Mouse (Mus musculus) forebrain, embryonic 16.5 days (tissue): ENCODE measurements at regions not wholly inside any gene's neighbourhood (a gene's known extent, or its start where the extent isn't known, plus 50 kb on each side); places are given as distances from the start of the nearest gene placed in this dataset. TPM values are rescaled to one million over a fixed set of nuclear protein-coding genes. Genes with fewer than 3 reads are reported as not detected.

Experiments used
- ATAC-seq: fragments of 200-750 bp; cut with Nextera tagmentation; 2 replicates; pipeline ENCODE4 v1.8.0; 2017; ENCODE audit warnings: mild to moderate bottlenecking, moderate library complexity
- H3K27ac ChIP-seq: fragments of 300-500 bp; sonication (generic); 2 replicates; pipeline ENCODE4 v1.5.1; 2014; ENCODE audit warnings: low read length, control low read depth
- H3K27me3 ChIP-seq: fragments of 300-500 bp; sonication (generic); replicated peaks from 2 replicates; pipeline ENCODE4 v1.6.1; 2014; ENCODE audit warnings: low read length; ENCODE audit not compliant: control insufficient read depth, insufficient read depth
- H3K36me3 ChIP-seq: fragments of 300-500 bp; sonication (generic); 2 replicates; pipeline ENCODE4 v1.6.1; 2014; ENCODE audit not compliant: control insufficient read depth, insufficient read depth
- H3K4me1 ChIP-seq: fragments of 300-500 bp; sonication (generic); replicated peaks from 2 replicates; pipeline ENCODE4 v1.6.1; 2014; ENCODE audit warnings: low read length; ENCODE audit not compliant: control insufficient read depth, insufficient read depth
- H3K4me2 ChIP-seq: fragments of 300-500 bp; sonication (generic); 2 replicates; pipeline ENCODE4 v1.6.1; 2014; ENCODE audit warnings: mild to moderate bottlenecking, low read length, control low read depth
- H3K4me3 ChIP-seq: fragments of 300-500 bp; sonication (generic); replicated peaks from 2 replicates; pipeline ENCODE4 v1.5.1; 2014; ENCODE audit warnings: mild to moderate bottlenecking, low read length, control low read depth
- H3K9ac ChIP-seq: fragments of 300-500 bp; sonication (generic); replicated peaks from 2 replicates; pipeline ENCODE4 v1.6.1; 2014; ENCODE audit warnings: low read depth, low read length, control low read depth
- H3K9me3 ChIP-seq: fragments of 300-500 bp; sonication (generic); 2 replicates; pipeline ENCODE4 v1.6.1; 2016; ENCODE audit warnings: low read length; ENCODE audit not compliant: control insufficient read depth
- WGBS: fragments of 180-500 bp; shearing (Covaris S2); extraction: QIAGEN DNeasy Blood & Tissue Kit; methylation state at CpG from one replicate; pipeline ENCODE4 v1.1.7; 2014; 5-methylcytosine and 5-hydroxymethylcytosine counted together
- microRNA-seq: library from miRNA; unstranded; fragments of <30 nt; microRNA quantifications from one replicate; pipeline ENCODE4, GENCODE M21; 2017

DNA sequence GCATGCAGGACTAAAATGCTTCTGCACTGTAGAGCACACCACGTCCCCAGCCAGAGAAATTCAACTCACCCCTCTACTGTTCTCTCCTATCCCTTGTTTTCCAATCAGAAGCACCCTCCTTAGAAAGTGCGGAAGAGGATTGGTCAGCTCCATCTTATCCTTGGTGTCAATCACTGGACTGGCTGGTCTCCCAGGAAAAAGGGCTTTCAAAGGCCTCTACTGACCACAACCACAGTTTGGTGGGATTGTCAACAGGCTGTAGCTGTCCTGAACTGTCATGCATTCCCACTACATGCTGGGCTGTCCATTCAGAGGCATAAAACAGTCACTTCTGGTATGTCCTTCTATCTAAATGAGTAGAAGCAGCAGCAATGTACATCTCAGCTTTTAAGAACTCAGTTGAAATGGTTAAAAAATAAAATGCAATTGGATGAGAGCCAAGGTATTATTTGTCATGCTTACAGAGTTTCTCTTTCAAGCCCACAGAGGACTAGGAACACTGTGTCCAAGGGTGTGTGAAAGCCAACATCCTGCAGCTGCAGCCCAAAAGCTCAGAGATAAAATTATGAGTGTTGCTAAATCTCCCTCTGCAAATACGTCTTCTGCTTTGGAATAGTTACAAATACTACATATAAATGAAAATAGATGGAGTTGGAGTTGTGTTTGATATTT lies 101.2 kb upstream of the Tshz3 start:
- Histone ChIP-seq H3K4me1 (peaks cover 2% of the 10 kb centered on the region; the same call in 1 of the 2 replicates), H3K27me3 (no peaks in the 10 kb centered on the region)
- 85% methylated on average over 3 of the region's 3 CpGs for WGBS

DNA sequence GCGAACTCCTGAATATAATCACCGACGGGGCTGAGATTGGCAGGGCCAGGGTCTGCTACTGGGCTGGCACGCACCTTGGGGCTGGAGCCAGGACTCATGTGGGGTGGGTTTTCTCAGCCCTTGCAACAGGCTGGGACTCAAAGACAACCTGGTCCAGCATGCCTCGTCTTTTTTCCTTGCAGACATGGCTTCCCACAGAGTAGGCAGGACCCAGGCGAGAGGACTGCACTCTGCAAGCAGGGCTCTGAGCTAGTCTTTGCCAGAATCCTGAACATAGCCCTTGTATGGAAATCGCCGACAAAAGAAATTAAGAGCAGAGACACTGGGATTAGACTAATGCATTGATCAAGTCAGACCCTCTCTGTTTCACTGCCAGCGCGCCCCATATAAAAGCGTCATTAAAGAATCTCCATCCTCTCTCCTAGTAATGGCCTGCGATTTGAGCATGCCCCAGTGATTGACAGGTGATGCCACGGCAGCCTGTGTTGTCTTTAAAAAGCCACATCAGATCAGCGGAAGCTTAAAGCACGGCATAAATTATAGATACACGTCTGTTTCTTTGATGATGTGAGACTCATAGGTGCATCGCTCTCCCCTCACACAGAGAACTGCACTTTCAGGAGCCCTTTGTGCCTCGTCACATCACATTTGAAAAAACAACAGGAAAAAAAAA lies 92.8 kb upstream of the Tshz3 start:
- Histone ChIP-seq H3K27ac (no peak overlapping the region), H3K9ac (0 out of 2 replicates have a peak overlapping the region, but pooled peaks have one; percentile 36), H3K4me2 (peak overlapping the region; percentile 51), H3K4me3 (peak overlapping the region; percentile 23), H3K36me3 (no peaks in the 10 kb centered on the region), H3K9me3 (no peaks in the 10 kb centered on the region), H3K27me3 (no peaks in the 10 kb centered on the region), H3K4me1 (peaks cover 19% of the 10 kb centered on the region)
- peak; percentile 52 for ATAC-seq
- WGBS, result 16% methylated on average over 18 of the region's 18 CpGs

More for the DNA sequence above, 101.2 kb upstream of the Tshz3 start:
- Histone ChIP-seq H3K4me2 (no peak overlapping the region), H3K27ac (no peak overlapping the region), H3K9ac (no peak overlapping the region), H3K9me3 (peaks cover 4% of the 10 kb centered on the region; the same call in 1 of the 2 replicates), H3K36me3 (no peaks in the 10 kb centered on the region), H3K4me3 (no peak overlapping the region)
- no peak for ATAC-seq

- WGBS, result 70% methylated on average over 6 of the region's 6 CpGs
- no peak overlapping the region for H3K27ac ChIP-seq
- H3K4me1 ChIP-seq, result no peaks in the 10 kb centered on the region
- no peaks in the 10 kb centered on the region for H3K36me3 ChIP-seq
- H3K9me3 ChIP-seq, result no peaks in the 10 kb centered on the region
- H3K27me3 ChIP-seq, result no peaks in the 10 kb centered on the region
- no peak for ATAC-seq
- no peak overlapping the region for H3K9ac ChIP-seq
- H3K4me2 ChIP-seq, result no peak overlapping the region
- no peak overlapping the region for H3K4me3 ChIP-seq
These were observed 77.7 kb upstream of the Tshz3 start for GRCm38 (mm10) chr7:36620256-36620655.

GRCm38 (mm10) chr7:36644252-36644651 lies 53.7 kb upstream of the Tshz3 start:
- no peak for ATAC-seq

More at GRCm38 (mm10) chr7:36644252-36644651, 53.7 kb upstream of the Tshz3 start:
- Histone ChIP-seq H3K27me3 (no peaks in the 10 kb centered on the region), H3K9me3 (no peaks in the 10 kb centered on the region; the same call in 1 of the 2 replicates), H3K4me2 (no peak overlapping the region), H3K4me1 (no peaks in the 10 kb centered on the region), H3K9ac (no peak overlapping the region), H3K4me3 (no peak overlapping the region), H3K27ac (no peak overlapping the region), H3K36me3 (no peaks in the 10 kb centered on the region)
- WGBS, result 32% methylated on average over 3 of the region's 3 CpGs

Small RNA genes in the stretch of these regions (microRNA-seq; reads per million reads assigned to microRNA genes)
- gene Gm25247, result not detected
